Mouse (Mus musculus) right cerebral cortex, adult 18-20 months (tissue): Measurements from ENCODE around the gene Rnaseh2a.

ENCODE experiments used
- DNase-seq: peaks from one replicate; pipeline ENCODE4 v3.0.0; 2022; ENCODE audit warnings: mixed read lengths

Gene Rnaseh2a

GRCm38 (mm10) chr8:84969241-84970134 lies at the start of gene Rnaseh2a, which contains the start of the genes Gm49661 and Prdx2:
Rnaseh2a (minus strand) TSS chr8:84969767.
Gm49661 (minus strand) TSS chr8:84969433.
Prdx2 (plus strand) TSS chr8:84969587.
- DNase-seq, result peak; percentile 73

GRCm38 (mm10) chr8:85017209-85017608 lies 47.6 kb upstream of the Rnaseh2a start:
- no peak for DNase-seq

- no peak for DNase-seq
Observed at GRCm38 (mm10) chr8:85016724-85017123, 47.2 kb upstream of the Rnaseh2a start.

- no peak for DNase-seq
Observed at GRCm38 (mm10) chr8:85014431-85014830, 44.9 kb upstream of the Rnaseh2a start, which contains the start of gene Best2. Best2 (minus strand) TSS chr8:85014531.

GRCm38 (mm10) chr8:85013230-85013840 lies 43.8 kb upstream of the Rnaseh2a start:
- DNase-seq, result peak; percentile 82

- no peak for DNase-seq
Observed at GRCm38 (mm10) chr8:85011242-85011641, 41.7 kb upstream of the Rnaseh2a start.

- no peak for DNase-seq
Observed at GRCm38 (mm10) chr8:85007686-85008085, 38.1 kb upstream of the Rnaseh2a start.

- DNase-seq, result peak; percentile 93
Observed at GRCm38 (mm10) chr8:84997649-84998295, 28.2 kb upstream of the Rnaseh2a start.

- no peak for DNase-seq
Observed at GRCm38 (mm10) chr8:84996978-84997377, 27.4 kb upstream of the Rnaseh2a start.

- no peak for DNase-seq
Observed at GRCm38 (mm10) chr8:84995680-84996079, 26.1 kb upstream of the Rnaseh2a start.

GRCm38 (mm10) chr8:84994375-84994774 lies 24.8 kb upstream of the Rnaseh2a start:
- DNase-seq, result no peak

- DNase-seq, result no peak
Observed at GRCm38 (mm10) chr8:84990836-84991235, 21.3 kb upstream of the Rnaseh2a start.

GRCm38 (mm10) chr8:84990349-84990748 lies 20.8 kb upstream of the Rnaseh2a start, which contains the start of gene Hook2:
Hook2 (plus strand) TSS chr8:84990603.
- peak; percentile 96 for DNase-seq

GRCm38 (mm10) chr8:84989810-84990209 lies 20.2 kb upstream of the Rnaseh2a start:
- DNase-seq, result peak; percentile 90

- DNase-seq, result no peak
Observed at GRCm38 (mm10) chr8:84989311-84989731, 19.8 kb upstream of the Rnaseh2a start.

GRCm38 (mm10) chr8:84987903-84988302 lies 18.3 kb upstream of the Rnaseh2a start:
- no peak for DNase-seq

- DNase-seq, result no peak
Observed at GRCm38 (mm10) chr8:84987388-84987787, 17.8 kb upstream of the Rnaseh2a start.

GRCm38 (mm10) chr8:84986379-84986945 lies 16.9 kb upstream of the Rnaseh2a start:
- DNase-seq, result no peak

- DNase-seq, result peak; percentile 98
Observed at GRCm38 (mm10) chr8:84985684-84986378, 16.3 kb upstream of the Rnaseh2a start.

- DNase-seq, result no peak
Observed at GRCm38 (mm10) chr8:84985049-84985683, 15.6 kb upstream of the Rnaseh2a start.

GRCm38 (mm10) chr8:84984294-84985048 lies 14.9 kb upstream of the Rnaseh2a start:
- DNase-seq, result no peak
